Mouse (Mus musculus): ENCODE measurements around the gene Galnt7. TPM values are rescaled to one million over a fixed set of nuclear protein-coding genes. Genes with fewer than 3 reads are reported as not detected.
A peak's percentile ranks its signal among the peaks of the same experiment; 100 is the strongest.

The Galnt7 gene
- 7.0 and 8.2 TPM in 2 replicates for polyA plus RNA-seq (2012; rRNA removed)

GRCm38 (mm10) chr8:57652456-57653055 is at the start of gene Galnt7:
Gene Galnt7 (minus strand): TSS chr8:57653032.
- TF ChIP-seq POLR2A (IDR thresholded peaks at IDR 0.05; ENCODE audit: borderline replicate concordance, extremely low read depth, insufficient read depth, insufficient read length, poor library complexity, severe bottlenecking) (peak; percentile 73), CTCF (IDR thresholded peaks at IDR 0.05; ENCODE audit: borderline replicate concordance, extremely low read depth, insufficient read depth, insufficient read length) (no peak)
- DNase-seq (ENCODE audit: low read depth): peak; percentile 78

GRCm38 (mm10) chr8:57688633-57689032 is 35.8 kb upstream of the Galnt7 start:
- no peak for TF ChIP-seq POLR2A (IDR thresholded peaks at IDR 0.05; ENCODE audit: borderline replicate concordance, extremely low read depth, insufficient read depth, insufficient read length, poor library complexity, severe bottlenecking)
- no peak for TF ChIP-seq CTCF (IDR thresholded peaks at IDR 0.05; ENCODE audit: borderline replicate concordance, extremely low read depth, insufficient read depth, insufficient read length)
- peak; percentile 49 for DNase-seq (ENCODE audit: low read depth)

- DNase-seq (ENCODE audit: low read depth): no peak
- TF ChIP-seq CTCF (IDR thresholded peaks at IDR 0.05; ENCODE audit: borderline replicate concordance, extremely low read depth, insufficient read depth, insufficient read length): no peak
- TF ChIP-seq POLR2A (IDR thresholded peaks at IDR 0.05; ENCODE audit: borderline replicate concordance, extremely low read depth, insufficient read depth, insufficient read length, poor library complexity, severe bottlenecking): no peak
Observed at GRCm38 (mm10) chr8:57685803-57686202, 33.0 kb upstream of the Galnt7 start.

- peak; percentile 63 for DNase-seq (ENCODE audit: low read depth)
- no peak for TF ChIP-seq POLR2A (IDR thresholded peaks at IDR 0.05; ENCODE audit: borderline replicate concordance, extremely low read depth, insufficient read depth, insufficient read length, poor library complexity, severe bottlenecking)
- TF ChIP-seq CTCF (IDR thresholded peaks at IDR 0.05; ENCODE audit: borderline replicate concordance, extremely low read depth, insufficient read depth, insufficient read length): no peak
Observed at GRCm38 (mm10) chr8:57680044-57680443, 27.2 kb upstream of the Galnt7 start.

- DNase-seq (ENCODE audit: low read depth): no peak
- TF ChIP-seq POLR2A (IDR thresholded peaks at IDR 0.05; ENCODE audit: borderline replicate concordance, extremely low read depth, insufficient read depth, insufficient read length, poor library complexity, severe bottlenecking) (no peak), CTCF (IDR thresholded peaks at IDR 0.05; ENCODE audit: borderline replicate concordance, extremely low read depth, insufficient read depth, insufficient read length) (no peak)
Observed at GRCm38 (mm10) chr8:57664121-57664520, 11.3 kb upstream of the Galnt7 start.

- TF ChIP-seq CTCF (IDR thresholded peaks at IDR 0.05; ENCODE audit: borderline replicate concordance, extremely low read depth, insufficient read depth, insufficient read length): no peak
- TF ChIP-seq POLR2A (IDR thresholded peaks at IDR 0.05; ENCODE audit: borderline replicate concordance, extremely low read depth, insufficient read depth, insufficient read length, poor library complexity, severe bottlenecking): no peak
- DNase-seq (ENCODE audit: low read depth): no peak
Observed at GRCm38 (mm10) chr8:57660019-57660418, 7.2 kb upstream of the Galnt7 start.

GRCm38 (mm10) chr8:57656446-57656845 is 3.6 kb upstream of the Galnt7 start:
- DNase-seq (ENCODE audit: low read depth): peak; percentile 58
- no peak for TF ChIP-seq POLR2A (IDR thresholded peaks at IDR 0.05; ENCODE audit: borderline replicate concordance, extremely low read depth, insufficient read depth, insufficient read length, poor library complexity, severe bottlenecking)
- TF ChIP-seq CTCF (IDR thresholded peaks at IDR 0.05; ENCODE audit: borderline replicate concordance, extremely low read depth, insufficient read depth, insufficient read length): no peak

- DNase-seq (ENCODE audit: low read depth): no peak
- TF ChIP-seq POLR2A (IDR thresholded peaks at IDR 0.05; ENCODE audit: borderline replicate concordance, extremely low read depth, insufficient read depth, insufficient read length, poor library complexity, severe bottlenecking) (no peak), CTCF (IDR thresholded peaks at IDR 0.05; ENCODE audit: borderline replicate concordance, extremely low read depth, insufficient read depth, insufficient read length) (no peak)
Observed at GRCm38 (mm10) chr8:57654146-57654545, 1.3 kb upstream of the Galnt7 start.

GRCm38 (mm10) chr8:57653768-57654125 is 915 bp upstream of the Galnt7 start:
- peak; percentile 77 for DNase-seq (ENCODE audit: low read depth)
- TF ChIP-seq CTCF (IDR thresholded peaks at IDR 0.05; ENCODE audit: borderline replicate concordance, extremely low read depth, insufficient read depth, insufficient read length) (no peak), POLR2A (IDR thresholded peaks at IDR 0.05; ENCODE audit: borderline replicate concordance, extremely low read depth, insufficient read depth, insufficient read length, poor library complexity, severe bottlenecking) (no peak)

- no peak for TF ChIP-seq POLR2A (IDR thresholded peaks at IDR 0.05; ENCODE audit: borderline replicate concordance, extremely low read depth, insufficient read depth, insufficient read length, poor library complexity, severe bottlenecking)
- TF ChIP-seq CTCF (IDR thresholded peaks at IDR 0.05; ENCODE audit: borderline replicate concordance, extremely low read depth, insufficient read depth, insufficient read length): no peak
- DNase-seq (ENCODE audit: low read depth): peak; percentile 72
Observed at GRCm38 (mm10) chr8:57653056-57653767, 380 bp upstream of the Galnt7 start.

GRCm38 (mm10) chr8:57651689-57652455 is 960 bp downstream of the Galnt7 start:
- peak; percentile 75 for DNase-seq (ENCODE audit: low read depth)
- 0 out of 2 replicates have a peak, but pooled peaks have one; percentile 21 for TF ChIP-seq POLR2A (IDR thresholded peaks at IDR 0.05; ENCODE audit: borderline replicate concordance, extremely low read depth, insufficient read depth, insufficient read length, poor library complexity, severe bottlenecking)
- TF ChIP-seq CTCF (IDR thresholded peaks at IDR 0.05; ENCODE audit: borderline replicate concordance, extremely low read depth, insufficient read depth, insufficient read length): no peak

Data from brain, embryonic 14.5 days (tissue).